Mouse (Mus musculus): ENCODE measurements around the gene Tmprss7. TPM values are rescaled to one million over a fixed set of nuclear protein-coding genes. Genes with fewer than 3 reads are reported as not detected.

The Tmprss7 gene
- 1 to 10 TPM; 2.9 to 3.7 TPM for total RNA-seq (2021)

GRCm38 (mm10) chr16:45693558-45693957 lies at the start of gene Tmprss7:
TSS of gene Tmprss7 (minus strand) at chr16:45693658.
- no peak for DNase-seq (ENCODE audit: low spot score in 2 of 2)
- intact Hi-C loops (cut with DNase I), result no loop called here

- intact Hi-C loops (cut with DNase I), result no loop called here
- peak; percentile 94 to 95 for DNase-seq (ENCODE audit: low spot score in 2 of 2)
These were observed 49.4 kb upstream of the Tmprss7 start, which contains the start of gene Abhd10 for GRCm38 (mm10) chr16:45742615-45743476. TSS of gene Abhd10 (minus strand) at chr16:45742955.

- intact Hi-C loops (cut with DNase I), result no loop called here
- no peak for DNase-seq (ENCODE audit: low spot score in 2 of 2)
These were observed 44.4 kb upstream of the Tmprss7 start for GRCm38 (mm10) chr16:45737880-45738279.

- no peak for DNase-seq (ENCODE audit: low spot score in 2 of 2)
- intact Hi-C loops (cut with DNase I), result no loop called here
These were observed 43.3 kb upstream of the Tmprss7 start for GRCm38 (mm10) chr16:45736724-45737123.

GRCm38 (mm10) chr16:45729163-45729562 lies 35.7 kb upstream of the Tmprss7 start:
- intact Hi-C loops (cut with DNase I), result no loop called here
- DNase-seq (ENCODE audit: low spot score in 2 of 2), result no peak

- intact Hi-C loops (cut with DNase I), result loop anchor here (5.0 kb wide), 1 partner anchor 37 kb away; no protein-coding TSS in a partner anchor
- DNase-seq (ENCODE audit: low spot score in 2 of 2), result no peak
These were observed 31.3 kb upstream of the Tmprss7 start for GRCm38 (mm10) chr16:45724742-45725102.

GRCm38 (mm10) chr16:45724061-45724741 lies 30.7 kb upstream of the Tmprss7 start, which contains the start of gene Tagln3:
TSS of gene Tagln3 (minus strand) at chr16:45724608.
- peak; percentile 83 to 84 for DNase-seq (ENCODE audit: low spot score in 2 of 2)
- intact Hi-C loops (cut with DNase I), result loop anchor here (5.0 kb wide), 1 partner anchor 37 kb away; no protein-coding TSS in a partner anchor

GRCm38 (mm10) chr16:45723172-45723901 lies 29.9 kb upstream of the Tmprss7 start:
- peak; percentile 45 to 46 for DNase-seq (ENCODE audit: low spot score in 2 of 2)
- intact Hi-C loops (cut with DNase I), result loop anchor here (5.0 kb wide), 1 partner anchor 36 kb away; no protein-coding TSS in a partner anchor

GRCm38 (mm10) chr16:45722460-45722951 lies 29.0 kb upstream of the Tmprss7 start:
- intact Hi-C loops (cut with DNase I), result loop anchor here (5.0 kb wide), 1 partner anchor 35 kb away; no protein-coding TSS in a partner anchor
- peak in 1 of 2 experiments; percentile 42 for DNase-seq (ENCODE audit: low spot score in 2 of 2)

- intact Hi-C loops (cut with DNase I), result loop anchor here (5.0 kb wide), 1 partner anchor 33 kb away; no protein-coding TSS in a partner anchor
- no peak for DNase-seq (ENCODE audit: low spot score in 2 of 2)
These were observed 26.7 kb upstream of the Tmprss7 start for GRCm38 (mm10) chr16:45720022-45720630.

- intact Hi-C loops (cut with DNase I), result no loop called here
- DNase-seq (ENCODE audit: low spot score in 2 of 2), result no peak
These were observed 24.8 kb upstream of the Tmprss7 start for GRCm38 (mm10) chr16:45718296-45718695.

- intact Hi-C loops (cut with DNase I), result no loop called here
- DNase-seq (ENCODE audit: low spot score in 2 of 2), result peak in 1 of 2 experiments; percentile 21
These were observed 21.2 kb upstream of the Tmprss7 start for GRCm38 (mm10) chr16:45714489-45715150.

GRCm38 (mm10) chr16:45713878-45714277 lies 20.4 kb upstream of the Tmprss7 start:
- intact Hi-C loops (cut with DNase I), result no loop called here

GRCm38 (mm10) chr16:45713261-45713660 lies 19.8 kb upstream of the Tmprss7 start:
- intact Hi-C loops (cut with DNase I), result no loop called here
- no peak for DNase-seq (ENCODE audit: low spot score in 2 of 2)

More at GRCm38 (mm10) chr16:45713878-45714277, 20.4 kb upstream of the Tmprss7 start:
- DNase-seq (ENCODE audit: low spot score in 2 of 2), result no peak

GRCm38 (mm10) chr16:45711263-45711662 lies 17.8 kb upstream of the Tmprss7 start:
- no peak for DNase-seq (ENCODE audit: low spot score in 2 of 2)
- intact Hi-C loops (cut with DNase I), result no loop called here

GRCm38 (mm10) chr16:45699301-45699700 lies 5.8 kb upstream of the Tmprss7 start:
- intact Hi-C loops (cut with DNase I), result no loop called here

GRCm38 (mm10) chr16:45697996-45698395 lies 4.5 kb upstream of the Tmprss7 start:
- intact Hi-C loops (cut with DNase I), result no loop called here
- DNase-seq (ENCODE audit: low spot score in 2 of 2), result no peak

More at GRCm38 (mm10) chr16:45699301-45699700, 5.8 kb upstream of the Tmprss7 start:
- no peak for DNase-seq (ENCODE audit: low spot score in 2 of 2)

GRCm38 (mm10) chr16:45695445-45696160 lies 2.1 kb upstream of the Tmprss7 start:
- DNase-seq (ENCODE audit: low spot score in 2 of 2), result no peak
- intact Hi-C loops (cut with DNase I), result no loop called here

All from left cerebral cortex, postnatal 36 days (tissue).